Mouse (Mus musculus): ENCODE results near the gene Rab40c.

DNA sequence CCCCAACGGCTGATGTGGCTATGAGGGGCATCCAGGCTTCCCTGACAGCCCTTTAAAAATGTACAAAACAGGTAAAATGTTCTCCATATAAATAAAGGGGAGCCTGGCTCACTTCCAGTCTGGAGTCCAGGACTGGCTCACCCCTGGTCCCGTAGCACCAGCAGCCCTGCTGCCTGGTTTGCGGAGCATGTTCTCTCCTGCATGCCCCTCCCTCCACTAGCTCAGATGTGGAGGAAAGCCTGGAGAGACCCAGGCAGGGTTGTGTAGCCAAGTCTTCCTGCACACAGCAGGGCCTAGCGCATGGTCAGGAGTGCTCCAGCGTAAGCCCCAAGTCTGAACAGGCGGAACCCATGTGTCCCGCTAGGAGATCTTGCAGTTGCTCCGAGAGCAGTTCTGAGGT is 36.3 kb downstream of the Rab40c start:
- no peak for TF ChIP-seq CTCF (IDR thresholded peaks at IDR 0.05; ENCODE audit: low read depth, low read length)
- TF ChIP-seq TAL1 (conservative IDR thresholded peaks at IDR 0.05; ENCODE audit: low read depth, low read length), result no peak
- TF ChIP-seq GATA1 (IDR thresholded peaks at IDR 0.05; ENCODE audit: borderline replicate concordance, low read length), result no peak

Data from G1E (cell line).